Mouse (Mus musculus): ENCODE data around the gene Tex46. TPM values are rescaled to one million over a fixed set of nuclear protein-coding genes. Genes with fewer than 3 reads are reported as not detected.

Tex46 gene
- total and polyA plus RNA-seq, 2 experiments from 2014 or later = not detected

GRCm38 (mm10) chr4:136622388-136622787, 12.2 kb downstream of the Tex46 start, which contains the start of gene Lactbl1:
TSS of gene Lactbl1 (plus strand) at chr4:136622621.
- Histone ChIP-seq H3K27me3 (ENCODE audit: control insufficient read depth, insufficient read depth, low read length) (peaks cover 14% of the 10 kb centered on the region; the same call in 1 of the 2 replicates), H3K4me2 (ENCODE audit: low read depth, low read length) (no peak within 1 kb of the TSS), H3K36me3 (replicated peaks; ENCODE audit: control insufficient read depth, insufficient read depth, low read length) (no peaks in the 10 kb centered on the region), H3K27ac (ENCODE audit: low read depth) (no peak within 1 kb of the TSS), H3K4me3 (ENCODE audit: low read depth, low read length) (no peak within 1 kb of the TSS), H3K4me1 (ENCODE audit: control insufficient read depth, insufficient read depth) (no peaks in the 10 kb centered on the region), H3K9ac (replicated peaks; ENCODE audit: low read depth, low read length) (no peak within 1 kb of the TSS), H3K9me3 (replicated peaks; ENCODE audit: control insufficient read depth, low read length) (no peaks in the 10 kb centered on the region)
- 30% methylated on average over 6 of the region's 6 CpGs for WGBS
- TF ChIP-seq CTCF (IDR thresholded peaks at IDR 0.05; ENCODE audit: low read depth) (no peak), EP300 (IDR thresholded peaks at IDR 0.05; ENCODE audit: low read depth) (no peak)
- ATAC-seq (ENCODE audit: insufficient read depth, low read depth) = no peak
- DNase-seq (ENCODE audit: low spot score) = no peak

- 62% methylated on average over 6 of the region's 6 CpGs for WGBS
- ATAC-seq (ENCODE audit: insufficient read depth, low read depth) (no peak), DNase-seq (ENCODE audit: low spot score) (no peak)
Measured at GRCm38 (mm10) chr4:136626590-136626989, 16.4 kb downstream of the Tex46 start.

DNA sequence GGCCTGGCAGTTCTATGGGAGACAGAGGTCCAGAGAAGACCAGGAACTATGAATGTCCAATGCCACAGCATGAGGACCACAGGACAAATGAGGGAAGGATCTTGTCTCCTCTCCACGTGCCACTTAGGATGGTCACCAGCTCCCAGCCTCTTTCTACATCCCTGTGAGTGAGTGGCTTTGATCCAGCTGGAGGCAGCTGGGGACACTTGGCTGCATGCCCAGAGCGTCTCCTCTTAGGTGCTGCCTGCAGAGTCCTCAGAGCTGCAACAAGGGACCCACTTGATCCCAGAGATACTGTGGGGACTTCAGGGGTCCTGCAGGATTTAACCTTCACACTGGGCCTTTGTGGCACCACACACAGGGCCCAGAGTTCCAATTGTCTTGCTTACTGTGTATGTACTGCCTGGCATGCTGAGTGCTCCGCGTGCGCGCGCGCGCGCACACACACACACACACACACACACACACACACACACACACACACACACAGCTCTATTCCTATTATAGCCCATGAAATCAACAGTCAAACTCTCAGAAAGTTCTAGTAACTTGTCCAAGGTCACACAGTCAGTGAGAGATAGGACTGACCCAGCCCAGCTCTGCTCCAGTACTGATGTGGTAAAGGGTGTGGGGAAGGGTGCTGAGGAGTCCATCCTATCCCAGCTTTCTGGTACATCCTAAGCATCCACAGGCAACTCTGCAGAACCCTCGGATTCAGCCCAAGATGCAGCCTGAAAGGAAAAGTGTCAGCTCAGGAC, 21.2 kb downstream of the Tex46 start:
- Histone ChIP-seq H3K27me3 (ENCODE audit: control insufficient read depth, insufficient read depth, low read length) (peaks cover 13% of the 10 kb centered on the region), H3K4me2 (ENCODE audit: low read depth, low read length) (no peak overlapping the region), H3K36me3 (replicated peaks; ENCODE audit: control insufficient read depth, insufficient read depth, low read length) (no peaks in the 10 kb centered on the region), H3K4me3 (ENCODE audit: low read depth, low read length) (no peak overlapping the region), H3K9ac (replicated peaks; ENCODE audit: low read depth, low read length) (no peak overlapping the region), H3K27ac (ENCODE audit: low read depth) (no peak overlapping the region), H3K4me1 (ENCODE audit: control insufficient read depth, insufficient read depth) (no peaks in the 10 kb centered on the region; the same call in 1 of the 2 replicates), H3K9me3 (replicated peaks; ENCODE audit: control insufficient read depth, low read length) (no peaks in the 10 kb centered on the region)
- TF ChIP-seq CTCF (IDR thresholded peaks at IDR 0.05; ENCODE audit: low read depth) = no peak
- no peak for TF ChIP-seq EP300 (IDR thresholded peaks at IDR 0.05; ENCODE audit: low read depth)
- peak; percentile 90 for ATAC-seq (ENCODE audit: insufficient read depth, low read depth)
- WGBS = 77% methylated on average over 11 of the region's 11 CpGs
- peak; percentile 72 for DNase-seq (ENCODE audit: low spot score)

More at GRCm38 (mm10) chr4:136626590-136626989, 16.4 kb downstream of the Tex46 start:
- TF ChIP-seq CTCF (IDR thresholded peaks at IDR 0.05; ENCODE audit: low read depth) (no peak), EP300 (IDR thresholded peaks at IDR 0.05; ENCODE audit: low read depth) (no peak)
- Histone ChIP-seq H3K9me3 (replicated peaks; ENCODE audit: control insufficient read depth, low read length) (no peaks in the 10 kb centered on the region), H3K36me3 (replicated peaks; ENCODE audit: control insufficient read depth, insufficient read depth, low read length) (no peaks in the 10 kb centered on the region), H3K4me1 (ENCODE audit: control insufficient read depth, insufficient read depth) (no peaks in the 10 kb centered on the region; the same call in 1 of the 2 replicates), H3K27ac (ENCODE audit: low read depth) (no peak overlapping the region), H3K4me2 (ENCODE audit: low read depth, low read length) (no peak overlapping the region), H3K9ac (replicated peaks; ENCODE audit: low read depth, low read length) (no peak overlapping the region), H3K27me3 (ENCODE audit: control insufficient read depth, insufficient read depth, low read length) (peaks cover 14% of the 10 kb centered on the region; the same call in 1 of the 2 replicates), H3K4me3 (ENCODE audit: low read depth, low read length) (no peak overlapping the region)

DNA sequence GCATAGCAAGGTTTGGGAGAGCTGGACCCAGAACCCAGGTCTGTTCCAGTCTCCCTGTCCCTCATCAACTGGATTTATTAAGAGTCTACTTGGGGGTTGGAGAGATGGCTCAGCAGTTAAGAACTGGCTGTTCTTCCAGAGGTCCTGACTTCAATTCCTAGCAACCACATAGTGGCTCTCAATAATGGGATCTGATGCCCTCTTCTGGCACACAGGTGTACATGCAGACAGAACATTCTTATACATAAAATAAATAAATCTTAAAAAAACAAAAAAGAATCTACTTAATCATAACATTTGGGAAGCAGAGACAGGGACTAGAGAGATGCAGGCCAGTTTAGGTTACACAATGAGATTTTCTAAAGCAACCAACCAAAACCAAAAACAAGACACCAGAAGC, 25.8 kb downstream of the Tex46 start:
- H3K4me1 ChIP-seq (ENCODE audit: control insufficient read depth, insufficient read depth) = peaks cover 10% of the 10 kb centered on the region
- ATAC-seq (ENCODE audit: insufficient read depth, low read depth) (no peak), DNase-seq (ENCODE audit: low spot score) (no peak)
- no peak overlapping the region for H3K4me3 ChIP-seq (ENCODE audit: low read depth, low read length)
- no peak overlapping the region for H3K27ac ChIP-seq (ENCODE audit: low read depth)
- no peaks in the 10 kb centered on the region for H3K9me3 ChIP-seq (replicated peaks; ENCODE audit: control insufficient read depth, low read length)
- H3K9ac ChIP-seq (replicated peaks; ENCODE audit: low read depth, low read length) = no peak overlapping the region
- H3K4me2 ChIP-seq (ENCODE audit: low read depth, low read length) = no peak overlapping the region
- TF ChIP-seq EP300 (IDR thresholded peaks at IDR 0.05; ENCODE audit: low read depth) (no peak), CTCF (IDR thresholded peaks at IDR 0.05; ENCODE audit: low read depth) (no peak)
- H3K27me3 ChIP-seq (ENCODE audit: control insufficient read depth, insufficient read depth, low read length) = peaks cover 39% of the 10 kb centered on the region
- H3K36me3 ChIP-seq (replicated peaks; ENCODE audit: control insufficient read depth, insufficient read depth, low read length) = no peaks in the 10 kb centered on the region

- Histone ChIP-seq H3K4me1 (ENCODE audit: control insufficient read depth, insufficient read depth) (peaks cover 10% of the 10 kb centered on the region), H3K36me3 (replicated peaks; ENCODE audit: control insufficient read depth, insufficient read depth, low read length) (no peaks in the 10 kb centered on the region), H3K27ac (ENCODE audit: low read depth) (no peak overlapping the region), H3K9ac (replicated peaks; ENCODE audit: low read depth, low read length) (no peak overlapping the region), H3K27me3 (ENCODE audit: control insufficient read depth, insufficient read depth, low read length) (peaks cover 39% of the 10 kb centered on the region), H3K9me3 (replicated peaks; ENCODE audit: control insufficient read depth, low read length) (no peaks in the 10 kb centered on the region), H3K4me3 (ENCODE audit: low read depth, low read length) (no peak overlapping the region), H3K4me2 (ENCODE audit: low read depth, low read length) (no peak overlapping the region)
- DNase-seq (ENCODE audit: low spot score) (no peak), ATAC-seq (ENCODE audit: insufficient read depth, low read depth) (no peak)
- WGBS = 57% methylated on average over 5 of the region's 5 CpGs
- TF ChIP-seq EP300 (IDR thresholded peaks at IDR 0.05; ENCODE audit: low read depth) (no peak), CTCF (IDR thresholded peaks at IDR 0.05; ENCODE audit: low read depth) (no peak)
Measured at GRCm38 (mm10) chr4:136636511-136636910, 26.3 kb downstream of the Tex46 start.
